Mouse (Mus musculus): ENCODE results near the gene Prr15l. TPM values are rescaled to one million over a fixed set of nuclear protein-coding genes. Genes with fewer than 3 reads are reported as not detected.

Gene Prr15l
- polyA plus RNA-seq, 1 experiment from 2014 or later = not detected

DNA sequence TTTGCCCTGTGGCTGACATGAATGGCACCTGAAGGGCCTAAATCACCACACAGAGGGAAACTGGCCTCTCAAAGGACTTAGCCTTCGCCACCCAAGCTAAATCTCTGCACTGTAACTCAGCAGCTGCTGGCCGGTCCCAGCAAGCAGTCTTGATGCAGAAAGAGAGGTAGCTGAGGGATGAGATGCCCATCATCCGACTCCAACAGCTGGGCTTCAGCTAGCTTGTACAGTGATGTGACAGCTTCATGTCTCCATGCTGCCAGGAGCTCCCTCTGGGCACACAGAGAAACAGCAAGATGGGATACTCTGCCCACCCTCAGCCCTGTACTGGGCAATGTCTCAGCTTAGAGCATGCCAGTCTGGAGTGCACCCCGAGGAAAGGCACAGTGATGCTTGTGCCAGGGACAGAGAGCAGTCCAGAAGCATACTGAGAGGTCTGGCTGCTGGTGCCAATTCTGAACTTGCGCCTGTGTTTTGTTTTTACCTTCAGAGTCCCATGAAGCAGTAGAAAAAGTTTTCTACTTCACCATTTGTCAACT, 45.6 kb downstream of the Prr15l start:
- 82% methylated on average over 5 of the region's 5 CpGs for WGBS
- no peak for ATAC-seq (ENCODE audit: low read depth)

DNA sequence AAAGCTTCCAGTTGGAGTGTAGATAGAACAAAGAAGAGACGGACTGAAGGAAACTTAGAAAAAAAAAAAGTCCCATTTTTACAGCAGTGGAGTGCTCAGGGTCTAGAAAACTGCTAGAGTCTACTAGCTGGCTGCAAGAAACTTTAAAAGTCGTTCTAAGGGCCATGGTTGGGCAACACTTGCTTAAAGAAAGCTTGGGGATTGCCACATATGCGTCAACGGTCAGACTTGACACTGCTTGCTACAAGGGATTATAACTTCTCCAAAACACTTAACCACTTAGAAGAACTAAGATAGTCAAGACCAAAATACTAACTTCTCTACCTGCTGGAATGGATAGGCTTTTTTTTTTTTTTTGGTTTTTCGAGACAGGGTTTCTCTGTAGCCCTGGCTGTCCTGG, 46.9 kb downstream of the Prr15l start:
- WGBS = 88% methylated on average over 5 of the region's 5 CpGs
- H3K27ac ChIP-seq (replicated peaks) = no peak overlapping the region
- H3K27me3 ChIP-seq = no peaks in the 10 kb centered on the region
- no peaks in the 10 kb centered on the region for H3K36me3 ChIP-seq
- H3K4me1 ChIP-seq (replicated peaks) = peaks cover 58% of the 10 kb centered on the region
- H3K9me3 ChIP-seq = no peaks in the 10 kb centered on the region
- no peak overlapping the region for H3K4me2 ChIP-seq
- no peak for ATAC-seq (ENCODE audit: low read depth)
- H3K9ac ChIP-seq = no peak overlapping the region
- no peak overlapping the region for H3K4me3 ChIP-seq

More for the DNA sequence above, 45.6 kb downstream of the Prr15l start:
- H3K27me3 ChIP-seq = no peaks in the 10 kb centered on the region
- no peaks in the 10 kb centered on the region for H3K9me3 ChIP-seq
- peak overlapping the region; percentile 57 for H3K27ac ChIP-seq (replicated peaks)
- H3K36me3 ChIP-seq = no peaks in the 10 kb centered on the region
- no peak overlapping the region for H3K4me3 ChIP-seq
- H3K4me2 ChIP-seq = no peak overlapping the region
- peak overlapping the region; percentile 51 for H3K9ac ChIP-seq
- peaks cover 65% of the 10 kb centered on the region for H3K4me1 ChIP-seq (replicated peaks)

DNA sequence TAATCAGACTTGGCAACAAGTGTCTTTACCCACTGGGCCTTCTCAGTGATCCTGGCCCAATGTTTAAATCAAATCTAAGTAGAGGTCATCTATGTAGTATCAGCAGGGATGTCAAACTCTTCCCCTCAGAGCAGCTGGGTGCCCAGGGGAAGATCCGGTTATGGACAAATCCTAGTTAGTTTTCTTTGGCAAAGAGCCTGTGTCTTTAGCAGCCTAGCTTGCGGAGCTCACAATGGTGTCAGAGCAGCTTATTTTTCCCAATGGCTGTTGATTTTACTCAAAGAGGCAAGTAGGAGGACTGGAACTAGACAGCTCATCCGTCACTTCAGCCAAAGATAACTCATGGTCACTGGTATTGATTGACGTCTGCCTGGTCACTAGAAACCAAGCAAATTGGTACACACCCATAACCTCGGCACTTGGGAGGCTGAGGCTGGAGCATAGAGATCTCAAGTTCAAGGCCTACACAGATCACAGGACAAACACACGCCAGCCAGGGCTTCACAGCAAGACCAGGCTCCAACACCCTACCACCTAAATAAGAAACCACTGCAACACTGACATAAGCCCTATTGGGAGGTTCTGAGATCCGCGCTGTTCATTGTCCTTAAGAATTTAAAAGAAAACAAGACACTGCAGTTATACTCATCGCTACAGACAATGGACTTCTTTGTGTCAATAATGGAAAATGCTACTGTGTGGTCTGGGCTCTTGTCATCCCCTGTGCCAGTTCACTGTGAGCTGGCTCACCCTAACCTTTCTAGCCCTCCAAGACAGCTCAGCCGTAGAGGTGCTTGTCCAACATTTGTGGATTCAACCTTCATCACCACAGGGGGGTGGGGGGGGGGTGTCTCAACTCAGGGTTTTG, 47.8 kb downstream of the Prr15l start:
- no peaks in the 10 kb centered on the region for H3K9me3 ChIP-seq
- peak overlapping the region; percentile 94 for H3K9ac ChIP-seq
- WGBS = 70% methylated on average over 10 of the region's 10 CpGs
- H3K4me2 ChIP-seq = peak overlapping the region; percentile 84
- H3K36me3 ChIP-seq = no peaks in the 10 kb centered on the region
- no peak for ATAC-seq (ENCODE audit: low read depth)
- no peaks in the 10 kb centered on the region for H3K27me3 ChIP-seq
- H3K27ac ChIP-seq (replicated peaks) = peak overlapping the region; percentile 98
- H3K4me1 ChIP-seq (replicated peaks) = peaks cover 52% of the 10 kb centered on the region
- H3K4me3 ChIP-seq = peak overlapping the region; percentile 85

DNA sequence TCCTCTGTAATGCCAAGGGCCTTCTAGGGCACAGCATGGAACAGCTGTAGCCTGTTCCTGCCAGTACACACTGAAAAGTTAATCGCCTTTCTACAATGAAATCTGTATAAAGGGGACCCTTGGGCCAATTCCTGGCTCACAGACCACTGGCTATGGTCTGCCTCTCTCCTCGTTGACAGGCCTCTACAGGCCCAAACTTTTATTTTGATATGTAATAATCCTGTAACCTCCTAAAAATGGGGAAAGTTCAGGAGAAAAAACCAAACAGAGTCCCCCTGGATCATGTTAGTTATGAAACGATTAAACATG, 48.4 kb downstream of the Prr15l start:
- no peaks in the 10 kb centered on the region for H3K9me3 ChIP-seq
- peaks cover 52% of the 10 kb centered on the region for H3K4me1 ChIP-seq (replicated peaks)
- ATAC-seq (ENCODE audit: low read depth) = no peak

DNA sequence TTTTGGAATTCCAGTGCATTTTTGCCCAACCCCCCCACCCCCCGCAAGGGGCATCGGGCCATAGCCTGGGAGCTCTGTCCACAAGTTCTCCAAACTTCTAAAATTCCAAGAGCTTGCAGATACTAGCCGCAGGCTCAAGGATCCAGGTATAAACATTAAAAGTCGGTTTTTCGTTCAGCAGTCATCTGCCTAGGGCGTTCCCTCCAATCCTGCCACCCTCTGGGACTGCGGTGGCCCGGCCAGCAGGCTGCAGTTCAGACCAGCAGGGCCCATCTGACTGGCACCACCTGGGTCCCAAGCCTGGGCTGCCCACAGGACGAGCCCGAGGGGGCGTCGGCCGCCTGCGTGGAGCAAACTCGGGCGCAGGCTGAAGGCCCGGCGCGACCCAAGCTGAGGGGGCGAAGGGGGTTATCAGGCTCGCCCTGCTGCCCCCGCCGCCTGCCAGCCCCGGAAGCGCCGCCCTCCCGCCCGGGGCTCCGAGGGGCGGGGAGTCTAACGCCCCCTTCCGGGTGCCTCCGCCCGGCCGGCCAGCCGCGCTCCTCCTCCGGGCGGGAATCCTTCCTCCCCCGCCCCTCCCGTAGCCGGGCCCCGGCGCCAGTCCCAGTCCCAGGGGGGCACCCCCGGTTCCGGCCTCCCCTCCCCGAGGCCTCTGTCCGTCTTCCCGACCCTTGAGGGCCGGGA, 49.1 kb downstream of the Prr15l start:
- ATAC-seq (ENCODE audit: low read depth) = peak; percentile 76
- peak overlapping the region; percentile 98 for H3K27ac ChIP-seq (replicated peaks)
- no peaks in the 10 kb centered on the region for H3K36me3 ChIP-seq
- peak overlapping the region; percentile 94 for H3K9ac ChIP-seq
- no peaks in the 10 kb centered on the region for H3K27me3 ChIP-seq
- H3K4me2 ChIP-seq = peak overlapping the region; percentile 84
- no peaks in the 10 kb centered on the region for H3K9me3 ChIP-seq
- under 1% methylated on average over 50 of the region's 50 CpGs for WGBS
- peaks cover 48% of the 10 kb centered on the region for H3K4me1 ChIP-seq (replicated peaks)
- H3K4me3 ChIP-seq = peak overlapping the region; percentile 85

More for the DNA sequence above, 48.4 kb downstream of the Prr15l start:
- H3K36me3 ChIP-seq = no peaks in the 10 kb centered on the region
- no peaks in the 10 kb centered on the region for H3K27me3 ChIP-seq
- H3K27ac ChIP-seq (replicated peaks) = peak overlapping the region; percentile 98
- peak overlapping the region; percentile 85 for H3K4me3 ChIP-seq
- H3K4me2 ChIP-seq = peak overlapping the region; percentile 84
- H3K9ac ChIP-seq = peak overlapping the region; percentile 94
- WGBS = 40% methylated on average over 3 of the region's 3 CpGs

DNA sequence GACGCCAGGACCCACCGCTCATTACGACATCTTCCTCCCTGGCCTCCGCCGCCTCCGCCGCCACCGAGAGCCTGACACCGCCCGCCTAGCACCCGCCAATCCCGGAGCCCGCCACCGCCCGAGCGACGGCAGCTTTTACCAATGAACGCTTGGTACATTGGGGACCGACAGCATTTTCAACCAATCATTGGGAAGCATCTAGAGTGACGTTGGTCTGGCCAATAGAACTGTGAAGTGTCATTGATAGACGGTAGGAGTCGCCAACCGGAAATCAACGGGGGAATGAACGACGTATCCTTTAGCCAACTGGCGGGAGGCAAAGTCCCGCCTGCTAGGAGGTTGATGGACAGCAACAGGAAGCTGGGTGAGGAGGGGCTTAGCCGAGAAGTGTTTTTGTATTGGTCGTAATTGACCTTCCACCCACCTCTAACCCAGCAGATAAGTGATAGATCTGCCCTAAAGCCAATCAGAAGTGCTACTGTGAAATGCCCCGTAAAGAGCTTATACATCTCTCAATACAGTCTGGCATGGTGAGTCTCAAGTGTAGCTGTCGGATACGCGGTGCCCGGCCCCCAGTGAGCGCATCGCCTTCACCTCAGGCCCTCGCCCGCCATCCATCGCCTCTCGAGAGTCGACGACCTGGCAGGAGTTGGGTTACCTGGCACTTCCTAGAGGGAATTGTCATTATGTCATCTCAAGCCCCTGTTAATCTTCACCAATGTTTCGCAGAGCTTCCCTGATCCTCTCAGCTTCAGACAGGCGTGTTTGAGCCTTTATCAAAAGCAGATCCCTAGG, 49.9 kb downstream of the Prr15l start:
- ATAC-seq (ENCODE audit: low read depth) = peak; percentile 98
- H3K4me1 ChIP-seq (replicated peaks) = peaks cover 45% of the 10 kb centered on the region
- peak overlapping the region; percentile 98 for H3K27ac ChIP-seq (replicated peaks)
- H3K9ac ChIP-seq = peak overlapping the region; percentile 94
- WGBS = under 1% methylated on average over 45 of the region's 45 CpGs
- H3K36me3 ChIP-seq = no peaks in the 10 kb centered on the region
- H3K4me2 ChIP-seq = peak overlapping the region; percentile 87
- peak overlapping the region; percentile 85 for H3K4me3 ChIP-seq
- H3K27me3 ChIP-seq = no peaks in the 10 kb centered on the region
- no peaks in the 10 kb centered on the region for H3K9me3 ChIP-seq

DNA sequence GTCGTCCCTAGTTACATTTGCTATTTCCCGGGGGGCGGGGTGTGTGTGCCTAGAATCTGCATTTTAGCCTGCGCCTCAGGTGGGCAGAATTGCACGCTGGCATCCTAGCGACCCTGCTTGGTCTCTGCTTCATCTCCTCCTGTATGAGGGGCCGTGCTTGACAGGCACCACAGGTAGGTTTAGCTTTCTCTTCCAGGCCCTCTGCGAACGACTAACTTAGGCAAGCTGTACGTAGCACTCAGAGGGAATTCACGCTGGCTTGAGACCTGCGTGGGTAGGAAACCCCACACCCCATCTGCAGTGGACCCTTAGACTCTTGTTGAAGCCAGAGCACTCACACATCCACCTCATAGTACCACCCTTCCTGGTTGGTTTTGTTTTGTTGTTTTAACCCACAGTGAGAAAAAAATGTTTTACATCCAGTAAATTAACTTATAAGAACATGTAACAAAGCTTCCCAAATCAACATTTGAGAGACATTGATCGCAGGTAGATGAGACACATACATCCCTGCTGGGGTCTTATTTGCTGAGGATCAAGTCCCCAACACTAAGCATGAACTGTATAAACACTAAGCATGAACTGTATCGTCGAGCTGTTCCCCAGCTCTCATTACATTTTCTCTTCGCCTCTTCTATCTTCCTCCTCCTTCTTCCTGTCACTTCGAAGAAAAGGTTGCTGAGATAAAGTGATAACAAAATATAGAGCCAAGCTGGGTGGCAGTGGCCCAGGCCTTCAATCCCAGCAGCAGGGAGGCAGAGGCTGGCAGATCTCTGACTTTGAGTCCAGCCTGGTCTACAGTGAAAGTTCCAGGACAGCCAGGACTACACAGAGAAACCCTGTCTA, 50.7 kb downstream of the Prr15l start:
- Histone ChIP-seq H3K4me1 (replicated peaks) (peaks cover 37% of the 10 kb centered on the region), H3K27ac (replicated peaks) (peak overlapping the region; percentile 90), H3K27me3 (no peaks in the 10 kb centered on the region), H3K9me3 (no peaks in the 10 kb centered on the region), H3K4me2 (peak overlapping the region; percentile 87), H3K9ac (peak overlapping the region; percentile 83), H3K4me3 (peak overlapping the region; percentile 58), H3K36me3 (no peaks in the 10 kb centered on the region)
- 33% methylated on average over 17 of the region's 17 CpGs for WGBS
- no peak for ATAC-seq (ENCODE audit: low read depth)

DNA sequence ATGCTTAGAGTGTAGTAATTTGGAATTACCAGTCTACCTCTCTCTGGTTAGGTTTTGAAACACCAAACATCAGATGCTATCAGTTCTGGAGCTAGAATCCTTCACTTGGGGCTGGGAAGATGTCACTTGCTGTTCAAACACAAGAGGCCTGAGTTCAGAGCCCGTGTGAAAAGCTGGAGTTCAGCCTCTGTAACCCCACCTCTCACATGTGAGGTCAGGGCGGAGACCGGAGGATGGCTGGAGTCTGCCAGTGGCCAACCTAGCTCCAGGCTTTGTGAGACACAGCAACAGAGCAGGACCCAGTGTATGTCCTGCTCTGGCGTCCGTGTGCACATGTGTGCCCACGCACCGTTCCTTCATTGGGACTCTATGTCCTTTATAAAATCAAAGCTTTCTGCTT, 51.4 kb downstream of the Prr15l start:
- Histone ChIP-seq H3K27me3 (peaks cover 5% of the 10 kb centered on the region), H3K36me3 (no peaks in the 10 kb centered on the region), H3K9me3 (no peaks in the 10 kb centered on the region), H3K4me1 (replicated peaks) (peaks cover 31% of the 10 kb centered on the region), H3K9ac (no peak overlapping the region), H3K4me3 (no peak overlapping the region), H3K4me2 (no peak overlapping the region), H3K27ac (replicated peaks) (no peak overlapping the region)
- WGBS = 85% methylated on average over 7 of the region's 7 CpGs
- no peak for ATAC-seq (ENCODE audit: low read depth)

DNA sequence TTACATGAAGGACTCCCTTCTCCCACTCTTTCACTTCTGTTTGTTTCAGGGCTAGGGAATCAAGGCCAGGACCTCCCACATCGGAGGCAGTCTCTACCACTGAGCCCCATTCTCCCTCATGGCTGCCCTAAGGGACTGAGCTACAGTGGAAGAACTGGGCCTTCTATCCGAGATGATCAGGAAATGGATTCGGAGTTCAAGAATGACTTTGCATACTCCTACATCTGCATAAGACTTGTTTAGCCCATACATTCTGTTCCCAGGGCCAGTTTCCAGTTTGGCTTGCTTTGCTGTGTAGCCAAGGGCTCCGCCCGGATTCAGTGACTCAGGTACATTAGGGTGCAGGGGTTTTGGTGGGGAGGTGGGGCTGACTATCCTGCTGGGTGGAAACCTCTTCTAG, 52.1 kb downstream of the Prr15l start:
- no peak overlapping the region for H3K9ac ChIP-seq
- ATAC-seq (ENCODE audit: low read depth) = no peak
- H3K4me1 ChIP-seq (replicated peaks) = peaks cover 29% of the 10 kb centered on the region
- WGBS = 81% methylated on average over 5 of the region's 5 CpGs
- peaks cover 12% of the 10 kb centered on the region for H3K27me3 ChIP-seq
- H3K36me3 ChIP-seq = no peaks in the 10 kb centered on the region
- H3K27ac ChIP-seq (replicated peaks) = no peak overlapping the region
- no peak overlapping the region for H3K4me2 ChIP-seq
- no peak overlapping the region for H3K4me3 ChIP-seq
- no peaks in the 10 kb centered on the region for H3K9me3 ChIP-seq

DNA sequence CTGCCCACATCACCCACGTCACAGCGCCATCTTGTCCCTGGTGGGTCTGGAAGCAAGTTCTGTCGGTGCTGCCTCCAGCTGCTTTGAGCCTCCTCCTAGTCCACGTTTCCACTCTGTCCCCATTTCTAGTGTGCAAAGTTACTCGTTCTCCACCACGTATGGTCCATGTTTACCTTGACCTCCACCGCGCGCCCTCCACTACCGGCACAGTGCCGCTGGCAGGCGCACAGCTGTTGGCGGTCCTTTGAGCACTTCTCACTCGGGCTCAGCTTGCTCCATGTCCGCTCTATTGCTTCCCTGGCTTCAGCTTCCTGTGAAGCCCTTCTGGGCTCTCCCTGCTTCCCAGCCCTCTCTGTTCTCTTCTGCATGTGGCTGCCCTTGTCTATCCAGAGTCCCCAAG, 53.6 kb downstream of the Prr15l start:
- WGBS = 72% methylated on average over 15 of the region's 15 CpGs
- Histone ChIP-seq H3K36me3 (no peaks in the 10 kb centered on the region), H3K4me3 (no peak overlapping the region), H3K9ac (no peak overlapping the region), H3K4me2 (no peak overlapping the region), H3K27me3 (peaks cover 23% of the 10 kb centered on the region), H3K27ac (replicated peaks) (no peak overlapping the region), H3K9me3 (no peaks in the 10 kb centered on the region), H3K4me1 (replicated peaks) (peaks cover 18% of the 10 kb centered on the region)
- no peak for ATAC-seq (ENCODE audit: low read depth)

DNA sequence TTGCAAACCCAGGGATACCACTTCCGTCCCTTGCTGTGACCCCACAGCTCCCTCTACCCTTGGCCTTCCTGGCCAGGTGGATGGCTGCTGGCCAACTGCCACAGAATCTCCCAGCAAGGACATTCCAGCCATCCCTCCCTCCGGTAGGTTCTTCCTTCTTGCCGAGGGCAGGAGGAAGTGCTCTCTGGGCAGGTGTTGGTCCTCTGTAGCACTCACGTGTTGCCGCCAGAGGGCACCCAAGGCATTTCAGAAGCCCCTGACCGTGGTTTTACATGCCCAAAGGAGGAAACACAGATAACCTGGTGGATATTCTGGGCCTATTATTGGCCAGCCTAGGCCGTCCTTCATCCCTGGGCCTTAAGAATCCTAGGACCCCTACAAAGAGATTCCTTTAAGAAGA, 54.5 kb downstream of the Prr15l start:
- H3K9me3 ChIP-seq = no peaks in the 10 kb centered on the region
- no peak for ATAC-seq (ENCODE audit: low read depth)
- H3K9ac ChIP-seq = 0 out of 2 replicates have a peak overlapping the region, but pooled peaks have one; percentile 43
- no peaks in the 10 kb centered on the region for H3K36me3 ChIP-seq
- H3K4me1 ChIP-seq (replicated peaks) = peaks cover 20% of the 10 kb centered on the region
- peaks cover 28% of the 10 kb centered on the region for H3K27me3 ChIP-seq
- WGBS = 2% methylated on average over 7 of the region's 7 CpGs
- no peak overlapping the region for H3K27ac ChIP-seq (replicated peaks)
- H3K4me2 ChIP-seq = peak overlapping the region; percentile 33
- no peak overlapping the region for H3K4me3 ChIP-seq
